Mouse (Mus musculus) hindbrain, embryonic 10.5 days (tissue): ENCODE data around the gene Zc3h14. TPM values are rescaled to one million over a fixed set of nuclear protein-coding genes. Genes with fewer than 3 reads are reported as not detected.

ENCODE experiments used
- DNase-seq: peaks from one replicate; pipeline ENCODE4 v3.0.0-alpha.2; 2017; ENCODE audit warnings: low spot score
- H3K27ac ChIP-seq: fragments of 300-500 bp; sonication (generic); 2 replicates; pipeline ENCODE4 v1.5.1; 2016; ENCODE audit warnings: mild to moderate bottlenecking, moderate library complexity
- H3K27me3 ChIP-seq: fragments of 300-500 bp; sonication (generic); 2 replicates; pipeline ENCODE4 v1.6.1; 2016; ENCODE audit warnings: mild to moderate bottlenecking; ENCODE audit not compliant: poor library complexity, insufficient read depth, severe bottlenecking
- H3K36me3 ChIP-seq: fragments of 300-500 bp; sonication (generic); 2 replicates; pipeline ENCODE4 v1.6.1; 2016; ENCODE audit warnings: mild to moderate bottlenecking, moderate library complexity
- H3K4me1 ChIP-seq: fragments of 300-500 bp; sonication (generic); replicated peaks from 2 replicates; pipeline ENCODE4 v1.6.1; 2016; ENCODE audit warnings: mild to moderate bottlenecking
- H3K4me3 ChIP-seq: fragments of 300-500 bp; sonication (generic); 2 replicates; pipeline ENCODE4 v1.5.1; 2016; ENCODE audit warnings: mild to moderate bottlenecking, moderate library complexity
- H3K9me3 ChIP-seq: fragments of 300-500 bp; sonication (generic); 2 replicates; pipeline ENCODE4 v1.6.1; 2016; ENCODE audit warnings: mild to moderate bottlenecking, moderate library complexity
- WGBS: fragments of 180-500 bp; shearing (Covaris S2); methylation state at CpG from one replicate; pipeline ENCODE4 v1.1.7; 2016; 5-methylcytosine and 5-hydroxymethylcytosine counted together
- polyA plus RNA-seq: library from polyadenylated mRNA; unstranded; fragments of >200 nt; fragmentation: Nextera tagmentation; extraction: Ambion mirVana; gene quantifications from 2 replicates; pipeline ENCODE4 v1.2.1, GENCODE M21; 2016

Gene Zc3h14
- polyA plus RNA-seq, 1 experiment from 2014 or later: 119 TPM

DNA sequence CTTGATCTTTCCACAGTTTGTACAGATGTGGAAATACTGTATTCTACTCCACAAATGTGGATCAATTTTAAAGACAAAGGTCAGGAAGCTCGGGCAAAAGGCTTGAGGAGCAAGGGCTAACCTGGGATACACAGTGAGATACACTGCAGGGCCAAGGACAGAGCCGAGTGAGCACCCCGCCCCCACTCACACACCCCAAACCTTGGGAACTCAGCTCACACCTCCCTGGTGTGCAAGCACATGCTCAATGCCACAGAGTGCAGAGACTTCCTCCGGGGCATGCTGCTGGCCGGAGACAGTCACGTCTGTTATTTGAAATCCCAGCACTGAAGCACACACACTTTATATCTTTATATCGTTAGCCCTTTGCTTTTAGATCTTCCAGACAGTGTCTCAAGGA, 20.7 kb upstream of the Zc3h14 start:
- 89% methylated on average over 7 of the region's 7 CpGs for WGBS
- H3K4me3 ChIP-seq: no peak overlapping the region

GRCm38 (mm10) chr12:98727186-98727585, 19.6 kb upstream of the Zc3h14 start:
- no peak for DNase-seq
- H3K4me1 ChIP-seq: no peaks in the 10 kb centered on the region
- 83% methylated on average over 7 of the region's 7 CpGs for WGBS
- H3K4me3 ChIP-seq: no peak overlapping the region
- no peak overlapping the region for H3K27ac ChIP-seq
- H3K9me3 ChIP-seq: no peaks in the 10 kb centered on the region
- peaks cover 15% of the 10 kb centered on the region for H3K36me3 ChIP-seq
- H3K27me3 ChIP-seq: no peaks in the 10 kb centered on the region

More for the DNA sequence above, 20.7 kb upstream of the Zc3h14 start:
- no peak for DNase-seq
- Histone ChIP-seq H3K4me1 (no peaks in the 10 kb centered on the region), H3K9me3 (no peaks in the 10 kb centered on the region), H3K36me3 (peaks cover 15% of the 10 kb centered on the region), H3K27ac (no peak overlapping the region), H3K27me3 (no peaks in the 10 kb centered on the region)

DNA sequence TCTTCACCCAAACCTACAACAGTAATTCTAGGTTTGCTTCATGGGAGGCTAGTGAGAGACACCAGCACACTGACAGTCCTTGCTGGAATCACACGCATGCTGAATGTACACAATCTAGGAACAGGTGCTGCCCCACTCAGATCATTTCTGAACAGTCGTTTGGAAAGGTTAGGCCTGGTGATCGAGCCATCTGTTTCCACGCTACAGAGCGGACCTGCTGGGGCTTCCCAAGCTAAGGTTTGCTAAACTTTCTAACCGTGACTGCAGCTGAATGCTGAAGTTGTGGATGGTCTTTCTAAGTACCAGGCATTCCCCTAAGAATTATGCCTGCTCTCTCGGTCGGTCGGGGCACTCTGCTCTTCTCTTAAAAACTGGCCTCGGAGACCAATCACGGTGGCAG, 16.1 kb upstream of the Zc3h14 start:
- Histone ChIP-seq H3K36me3 (peaks cover 9% of the 10 kb centered on the region; the same call in 1 of the 2 replicates), H3K4me1 (peaks cover 23% of the 10 kb centered on the region), H3K27me3 (peaks cover 4% of the 10 kb centered on the region; the same call in 1 of the 2 replicates), H3K4me3 (no peak overlapping the region), H3K9me3 (no peaks in the 10 kb centered on the region), H3K27ac (no peak overlapping the region)
- no peak for DNase-seq
- WGBS: 88% methylated on average over 11 of the region's 11 CpGs

DNA sequence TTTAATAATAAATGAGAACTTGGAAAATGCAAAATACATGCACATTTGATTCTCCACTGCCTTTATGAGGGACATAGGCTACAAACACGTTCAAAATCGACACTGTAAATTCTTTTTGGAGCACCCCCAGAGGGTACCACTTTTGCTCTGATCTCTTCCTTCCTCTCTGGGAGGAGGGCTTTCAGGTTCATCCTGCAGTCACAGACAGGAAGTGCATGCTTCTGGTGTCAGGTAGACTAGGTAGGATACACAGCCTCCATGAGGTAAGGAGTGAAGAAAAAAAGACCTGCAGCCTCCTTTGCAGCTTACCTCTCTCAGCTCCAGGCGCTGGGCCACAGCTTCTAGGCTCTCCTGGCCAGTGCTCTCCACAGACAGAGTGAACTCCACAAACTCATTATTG, 13.6 kb upstream of the Zc3h14 start:
- DNase-seq: no peak

DNA sequence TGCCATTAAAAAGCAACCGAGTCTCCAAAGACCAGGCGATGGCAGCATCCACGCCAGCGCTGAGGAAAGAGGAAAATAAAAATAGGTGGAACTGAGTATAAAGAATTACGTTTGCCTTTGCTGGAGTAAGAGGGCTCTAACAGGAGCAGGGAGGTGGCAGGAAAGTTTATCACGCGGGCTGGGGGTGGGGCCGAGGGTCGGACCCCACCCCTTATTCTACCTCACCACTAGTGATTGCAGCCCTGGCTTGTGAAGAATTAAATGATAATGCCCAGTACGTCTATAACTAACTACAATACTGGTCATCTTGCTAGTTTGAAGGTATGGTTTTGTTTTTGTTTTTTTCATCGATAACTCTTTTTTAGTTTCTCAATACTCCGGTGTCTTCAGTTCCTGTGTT, 13.0 kb upstream of the Zc3h14 start:
- DNase-seq: no peak
- peaks cover 4% of the 10 kb centered on the region; the same call in 1 of the 2 replicates for H3K36me3 ChIP-seq
- H3K27ac ChIP-seq: 0 out of 2 replicates have a peak overlapping the region, but pooled peaks have one; percentile 83
- no peaks in the 10 kb centered on the region for H3K9me3 ChIP-seq
- H3K27me3 ChIP-seq: peaks cover 27% of the 10 kb centered on the region
- WGBS: 8% methylated on average over 12 of the region's 12 CpGs
- peak overlapping the region; percentile 74 for H3K4me3 ChIP-seq
- peaks cover 39% of the 10 kb centered on the region for H3K4me1 ChIP-seq

More for the DNA sequence above, 13.6 kb upstream of the Zc3h14 start:
- H3K9me3 ChIP-seq: no peaks in the 10 kb centered on the region
- 76% methylated on average over 3 of the region's 3 CpGs for WGBS
- peaks cover 21% of the 10 kb centered on the region for H3K27me3 ChIP-seq
- peak overlapping the region; percentile 74 for H3K4me3 ChIP-seq
- peaks cover 37% of the 10 kb centered on the region for H3K4me1 ChIP-seq
- H3K36me3 ChIP-seq: peaks cover 6% of the 10 kb centered on the region; the same call in 1 of the 2 replicates
- no peak overlapping the region for H3K27ac ChIP-seq

DNA sequence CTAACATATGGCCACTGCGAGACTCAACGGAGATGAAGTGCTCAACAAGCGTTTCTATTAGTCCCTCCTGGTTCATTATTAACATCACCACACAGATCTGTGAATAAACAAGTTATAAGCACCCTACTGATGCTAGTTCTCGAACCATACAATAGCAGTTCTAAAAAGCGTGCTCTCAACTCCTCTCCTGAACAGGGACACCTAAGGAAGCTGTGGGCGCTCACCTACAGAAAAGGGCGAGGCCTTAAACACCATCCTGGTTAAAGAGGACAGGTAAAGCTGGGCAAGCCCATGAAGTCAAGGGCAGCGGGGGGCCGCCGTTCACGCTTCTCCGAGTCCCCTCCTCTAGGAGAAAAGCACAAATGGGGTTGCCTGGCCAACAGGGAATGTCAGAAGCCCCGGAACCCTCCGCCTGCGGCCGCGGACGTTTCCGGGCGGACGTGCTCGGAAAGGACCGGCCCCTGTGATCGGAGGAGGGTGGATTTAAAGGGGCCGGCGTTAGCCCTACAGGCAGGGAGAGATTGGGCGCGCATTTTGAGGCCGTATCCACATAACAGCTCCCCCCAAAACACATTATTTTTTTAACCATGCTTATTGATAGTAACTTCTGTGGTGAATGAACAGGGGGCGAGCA, 12.4 kb upstream of the Zc3h14 start:
- peaks cover 33% of the 10 kb centered on the region for H3K27me3 ChIP-seq
- peaks cover 39% of the 10 kb centered on the region for H3K4me1 ChIP-seq
- DNase-seq: peak; percentile 89
- 1% methylated on average over 30 of the region's 30 CpGs for WGBS
- H3K36me3 ChIP-seq: no peaks in the 10 kb centered on the region
- peak overlapping the region; percentile 74 for H3K4me3 ChIP-seq
- H3K9me3 ChIP-seq: no peaks in the 10 kb centered on the region
- H3K27ac ChIP-seq: peak overlapping the region; percentile 83

- Histone ChIP-seq H3K4me1 (peaks cover 39% of the 10 kb centered on the region), H3K9me3 (no peaks in the 10 kb centered on the region), H3K27me3 (peaks cover 34% of the 10 kb centered on the region), H3K27ac (peak overlapping the region; percentile 83), H3K4me3 (peak overlapping the region; percentile 74), H3K36me3 (no peaks in the 10 kb centered on the region)
- peak; percentile 40 for DNase-seq
- 10% methylated on average over 22 of the region's 22 CpGs for WGBS
Observed at GRCm38 (mm10) chr12:98734880-98735801, 11.6 kb upstream of the Zc3h14 start.

- Histone ChIP-seq H3K4me1 (peaks cover 39% of the 10 kb centered on the region), H3K36me3 (no peaks in the 10 kb centered on the region), H3K9me3 (no peaks in the 10 kb centered on the region), H3K4me3 (peak within 1 kb of the TSS; percentile 85), H3K27ac (peak within 1 kb of the TSS; percentile 93), H3K27me3 (peaks cover 34% of the 10 kb centered on the region)
- peak; percentile 54 for DNase-seq
- under 1% methylated on average over 75 of the region's 75 CpGs for WGBS
Observed at GRCm38 (mm10) chr12:98736951-98737800, 9.6 kb upstream of the Zc3h14 start, which contains the start of gene Ptpn21. Ptpn21 (minus strand) TSS chr12:98737405.

GRCm38 (mm10) chr12:98737801-98738350, 8.9 kb upstream of the Zc3h14 start:
- no peaks in the 10 kb centered on the region for H3K36me3 ChIP-seq
- WGBS: 7% methylated on average over 7 of the region's 7 CpGs
- H3K4me1 ChIP-seq: peaks cover 39% of the 10 kb centered on the region
- peak; percentile 35 for DNase-seq
- peak overlapping the region; percentile 93 for H3K27ac ChIP-seq
- H3K27me3 ChIP-seq: peaks cover 34% of the 10 kb centered on the region
- peak overlapping the region; percentile 85 for H3K4me3 ChIP-seq
- no peaks in the 10 kb centered on the region for H3K9me3 ChIP-seq

DNA sequence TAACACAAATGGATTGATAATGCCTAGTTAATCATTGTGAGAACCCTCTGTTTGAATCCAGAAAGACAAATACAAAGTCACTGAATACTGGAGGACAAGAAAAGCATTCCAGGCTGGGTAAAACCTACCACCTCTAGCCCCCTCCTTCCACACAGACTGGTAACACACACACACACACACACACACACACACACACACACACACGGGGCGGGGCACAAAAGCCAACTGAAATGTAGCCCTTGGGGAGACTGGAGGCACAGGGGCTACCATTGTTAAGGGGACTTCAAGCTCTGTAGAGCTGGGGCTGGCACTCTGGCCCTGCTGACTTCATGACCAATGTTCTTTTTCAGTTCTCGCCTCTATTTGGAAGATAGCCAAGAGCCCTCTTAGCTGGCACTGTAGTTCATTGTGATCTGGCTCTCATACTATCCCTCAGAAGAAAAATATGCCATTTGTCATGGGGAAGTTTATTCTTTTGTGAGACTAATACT, 5.7 kb upstream of the Zc3h14 start:
- H3K27ac ChIP-seq: no peak overlapping the region
- H3K9me3 ChIP-seq: no peaks in the 10 kb centered on the region
- DNase-seq: no peak
- H3K4me3 ChIP-seq: no peak overlapping the region
- 72% methylated on average over 3 of the region's 3 CpGs for WGBS
- H3K4me1 ChIP-seq: peaks cover 19% of the 10 kb centered on the region
- peaks cover 26% of the 10 kb centered on the region for H3K27me3 ChIP-seq
- no peaks in the 10 kb centered on the region for H3K36me3 ChIP-seq

GRCm38 (mm10) chr12:98745626-98746025, 1.1 kb upstream of the Zc3h14 start:
- 75% methylated on average over 4 of the region's 4 CpGs for WGBS
- Histone ChIP-seq H3K9me3 (no peaks in the 10 kb centered on the region), H3K4me1 (peaks cover 23% of the 10 kb centered on the region), H3K27ac (no peak overlapping the region), H3K36me3 (0 out of 2 replicates have a peak, but pooled peaks cover 5% of the 10 kb centered on the region), H3K27me3 (no peaks in the 10 kb centered on the region), H3K4me3 (no peak overlapping the region)
- no peak for DNase-seq

DNA sequence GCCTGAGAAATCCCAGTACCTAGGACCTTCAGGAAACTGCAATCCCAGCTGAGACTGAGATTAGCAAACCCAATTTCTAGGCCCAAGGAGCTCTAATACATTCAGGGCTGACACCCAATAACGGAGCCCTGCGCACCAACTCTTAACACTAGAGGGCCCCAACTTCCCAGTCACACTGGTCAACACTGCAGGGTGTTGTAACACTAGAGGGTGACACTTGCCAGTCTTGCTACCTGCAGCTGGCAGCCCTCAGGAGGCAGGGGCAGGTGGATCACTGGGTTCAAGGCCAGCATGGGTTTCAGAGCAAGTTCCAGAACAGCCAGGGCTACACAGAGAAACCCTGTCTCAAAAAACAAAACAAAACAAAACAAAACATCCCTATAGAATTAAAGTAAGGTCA, 633 bp upstream of the Zc3h14 start:
- no peaks in the 10 kb centered on the region for H3K9me3 ChIP-seq
- 14% methylated on average over 2 of the region's 2 CpGs for WGBS
- no peaks in the 10 kb centered on the region for H3K27me3 ChIP-seq
- peaks cover 10% of the 10 kb centered on the region; the same call in 1 of the 2 replicates for H3K36me3 ChIP-seq
- peak overlapping the region; percentile 90 for H3K4me3 ChIP-seq
- peaks cover 24% of the 10 kb centered on the region for H3K4me1 ChIP-seq
- H3K27ac ChIP-seq: no peak overlapping the region
- DNase-seq: peak; percentile 50
